Mouse (Mus musculus) bone marrow, adult 2 months (tissue): ENCODE data around the gene Ubqln4.

ENCODE experiments used
- CTCF ChIP-seq: fragments of 200-500 bp; IDR thresholded peaks from 2 replicates; pipeline ENCODE4 v1.5.1; 2011; ENCODE audit warnings: low read length, control low read depth; ENCODE audit not compliant: control insufficient read depth, insufficient read depth
- POLR2A ChIP-seq: fragments of 200-500 bp; IDR thresholded peaks from 2 replicates; pipeline ENCODE4 v1.6.1; 2011; ENCODE audit warnings: low read depth, mild to moderate bottlenecking, control low read depth, low read length, borderline replicate concordance; ENCODE audit not compliant: control insufficient read depth

DNA sequence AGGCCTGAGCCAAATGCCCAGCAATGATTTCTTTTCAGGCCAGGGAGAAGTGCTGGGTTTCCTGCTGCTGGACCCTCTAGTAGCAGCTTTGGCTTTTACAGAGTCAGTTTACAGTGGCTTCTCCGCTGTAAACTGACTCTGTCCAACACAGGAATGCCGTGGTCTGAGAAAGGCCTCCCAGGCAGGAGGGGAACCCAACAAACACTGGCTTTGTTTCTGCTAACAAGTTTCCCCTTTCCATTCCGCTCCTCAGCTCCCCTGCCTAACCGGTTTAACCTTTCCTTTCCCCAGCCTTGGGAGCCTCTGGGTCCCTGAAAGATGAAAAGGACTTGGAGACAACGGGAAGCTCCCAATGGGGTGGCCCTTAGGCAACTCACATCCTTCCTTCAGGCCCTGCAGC, 36.7 kb downstream of the Ubqln4 start:
- TF ChIP-seq POLR2A (no peak), CTCF (no peak)
